Mouse (Mus musculus) frontal cortex, postnatal 36 days (tissue): ENCODE measurements around the gene Nfkbib.

Experiments
- DNase-seq, 2 experiments: peaks; one replicate each; pipeline ENCODE4 v3.0.0; 2022; ENCODE audit warnings: low spot score in 2 of 2

Nfkbib gene

GRCm38 (mm10) chr7:28717726-28718125 lies 49.6 kb downstream of the Nfkbib start:
- DNase-seq, result no peak

- DNase-seq, result no peak
Observed at GRCm38 (mm10) chr7:28716590-28717281, 50.6 kb downstream of the Nfkbib start, which contains the start of gene Fbxo17. TSS of gene Fbxo17 (plus strand) at chr7:28716804.

- no peak for DNase-seq
Observed at GRCm38 (mm10) chr7:28715598-28715997, 51.7 kb downstream of the Nfkbib start.

- DNase-seq, result peak; percentile 47 to 64
Observed at GRCm38 (mm10) chr7:28714667-28715066, 52.6 kb downstream of the Nfkbib start.

- no peak for DNase-seq
Observed at GRCm38 (mm10) chr7:28710962-28711361, 56.4 kb downstream of the Nfkbib start.

- DNase-seq, result no peak
Observed at GRCm38 (mm10) chr7:28709454-28709853, 57.9 kb downstream of the Nfkbib start.
